Mouse (Mus musculus): Measurements from ENCODE around the gene Rasa3.

The Rasa3 gene

GRCm38 (mm10) chr8:13649154-13649515, 28.3 kb downstream of the Rasa3 start:
- DNase-seq (ENCODE audit: low read depth, low spot score): peak; percentile 65

- DNase-seq (ENCODE audit: low read depth, low spot score): no peak
These were observed 28.8 kb downstream of the Rasa3 start for GRCm38 (mm10) chr8:13648377-13649153.

GRCm38 (mm10) chr8:13647591-13647990, 29.8 kb downstream of the Rasa3 start:
- no peak for DNase-seq (ENCODE audit: low read depth, low spot score)

GRCm38 (mm10) chr8:13644932-13645676, 32.3 kb downstream of the Rasa3 start:
- DNase-seq (ENCODE audit: low read depth, low spot score): no peak

GRCm38 (mm10) chr8:13644155-13644554, 33.2 kb downstream of the Rasa3 start:
- no peak for DNase-seq (ENCODE audit: low read depth, low spot score)

GRCm38 (mm10) chr8:13642659-13643181, 34.7 kb downstream of the Rasa3 start:
- DNase-seq (ENCODE audit: low read depth, low spot score): no peak

GRCm38 (mm10) chr8:13641206-13641605, 36.2 kb downstream of the Rasa3 start:
- no peak for DNase-seq (ENCODE audit: low read depth, low spot score)

GRCm38 (mm10) chr8:13640452-13640883, 36.9 kb downstream of the Rasa3 start:
- no peak for DNase-seq (ENCODE audit: low read depth, low spot score)

GRCm38 (mm10) chr8:13633107-13633506, 44.3 kb downstream of the Rasa3 start:
- DNase-seq (ENCODE audit: low read depth, low spot score): no peak

- no peak for DNase-seq (ENCODE audit: low read depth, low spot score)
These were observed 45.1 kb downstream of the Rasa3 start for GRCm38 (mm10) chr8:13632309-13632708.

- peak; percentile 56 for DNase-seq (ENCODE audit: low read depth, low spot score)
These were observed 46.6 kb downstream of the Rasa3 start for GRCm38 (mm10) chr8:13630754-13631153.

GRCm38 (mm10) chr8:13630171-13630570, 47.2 kb downstream of the Rasa3 start:
- DNase-seq (ENCODE audit: low read depth, low spot score): no peak

GRCm38 (mm10) chr8:13629351-13630090, 47.9 kb downstream of the Rasa3 start:
- no peak for DNase-seq (ENCODE audit: low read depth, low spot score)

GRCm38 (mm10) chr8:13628067-13628466, 49.3 kb downstream of the Rasa3 start:
- no peak for DNase-seq (ENCODE audit: low read depth, low spot score)

GRCm38 (mm10) chr8:13627591-13627990, 49.8 kb downstream of the Rasa3 start:
- no peak for DNase-seq (ENCODE audit: low read depth, low spot score)

- no peak for DNase-seq (ENCODE audit: low read depth, low spot score)
These were observed 51.3 kb downstream of the Rasa3 start for GRCm38 (mm10) chr8:13626114-13626513.

GRCm38 (mm10) chr8:13625281-13625970, 52.0 kb downstream of the Rasa3 start:
- DNase-seq (ENCODE audit: low read depth, low spot score): no peak

GRCm38 (mm10) chr8:13624863-13625262, 52.5 kb downstream of the Rasa3 start:
- DNase-seq (ENCODE audit: low read depth, low spot score): peak; percentile 58

- peak; percentile 75 for DNase-seq (ENCODE audit: low read depth, low spot score)
These were observed 53.4 kb downstream of the Rasa3 start for GRCm38 (mm10) chr8:13623911-13624421.

- DNase-seq (ENCODE audit: low read depth, low spot score): no peak
These were observed 54.2 kb downstream of the Rasa3 start for GRCm38 (mm10) chr8:13623038-13623750.
